Mouse (Mus musculus): Measurements from ENCODE around the gene L3mbtl1.

- TF ChIP-seq BHLHE40 (IDR thresholded peaks at IDR 0.05; ENCODE audit: borderline replicate concordance, low read depth, low read length) (no peak), E2F4 (IDR thresholded peaks at IDR 0.05; ENCODE audit: borderline replicate concordance, low read depth, low read length) (no peak), CTCF (IDR thresholded peaks at IDR 0.05 in 2 of 3, conservative IDR thresholded peaks at IDR 0.05 in 1 of 3; ENCODE audit: control insufficient read depth in 1 of 3, insufficient read depth in 1 of 3, low read depth in 2 of 3, low read length in 3 of 3, poor library complexity in 1 of 3, severe bottlenecking in 1 of 3) (no peak), USF1 (IDR thresholded peaks at IDR 0.05; ENCODE audit: low read depth, low read length) (no peak), POLR2A (IDR thresholded peaks at IDR 0.05; ENCODE audit: control insufficient read depth in 1 of 2, insufficient read depth in 1 of 2, low read depth in 1 of 2, low read length in 2 of 2, poor library complexity in 1 of 2) (no peak), USF2 (IDR thresholded peaks at IDR 0.05; ENCODE audit: borderline replicate concordance in 1 of 2, insufficient read depth in 1 of 2, low read depth in 1 of 2, low read length in 2 of 2) (no peak)
These were observed 659 bp downstream of the L3mbtl1 start for GRCm38 (mm10) chr2:162943931-162944330.

Data from MEL (cell line).